Mouse (Mus musculus) hindbrain, postnatal 0 days (tissue): Measurements from ENCODE around the gene Srgap3. TPM values are rescaled to one million over a fixed set of nuclear protein-coding genes. Genes with fewer than 3 reads are reported as not detected.

ENCODE experiments used
- ATAC-seq: fragments of 200-750 bp; cut with Nextera tagmentation; 2 replicates; pipeline ENCODE4 v1.8.0; 2017; ENCODE audit warnings: mild to moderate bottlenecking, moderate TSS enrichment, moderate library complexity
- DNase-seq: peaks from one replicate; pipeline ENCODE4 v3.0.0-alpha.2; 2015; ENCODE audit warnings: low spot score
- H3K27ac ChIP-seq: fragments of 300-500 bp; sonication (generic); 2 replicates; pipeline ENCODE4 v1.5.1; 2014; ENCODE audit warnings: mild to moderate bottlenecking
- H3K27me3 ChIP-seq: fragments of 300-500 bp; sonication (generic); 2 replicates; pipeline ENCODE4 v1.6.1; 2014; ENCODE audit warnings: low read length, mixed read lengths; ENCODE audit not compliant: insufficient read depth
- H3K36me3 ChIP-seq: fragments of 300-500 bp; sonication (generic); 2 replicates; pipeline ENCODE4 v1.6.1; 2014; ENCODE audit warnings: low read length, mixed read lengths; ENCODE audit not compliant: insufficient read depth
- H3K4me1 ChIP-seq: fragments of 300-500 bp; sonication (generic); 2 replicates; pipeline ENCODE4 v1.6.1; 2014; ENCODE audit warnings: antibody characterized with exemption, low read length, mixed read lengths; ENCODE audit not compliant: insufficient read depth
- H3K4me2 ChIP-seq: fragments of 300-500 bp; sonication (generic); 2 replicates; pipeline ENCODE4 v1.6.1; 2014; ENCODE audit warnings: low read depth, mild to moderate bottlenecking, low read length, moderate library complexity, mixed read lengths
- H3K4me3 ChIP-seq: fragments of 300-500 bp; sonication (generic); 2 replicates; pipeline ENCODE4 v1.5.1; 2014; ENCODE audit warnings: low read length
- H3K9ac ChIP-seq: fragments of 300-500 bp; sonication (generic); replicated peaks from 2 replicates; pipeline ENCODE4 v1.6.1; 2014; ENCODE audit warnings: mild to moderate bottlenecking, low read length, moderate library complexity, mixed read lengths
- H3K9me3 ChIP-seq: fragments of 300-500 bp; sonication (generic); 2 replicates; pipeline ENCODE4 v1.6.1; 2016; ENCODE audit warnings: low read length, mixed read lengths
- CTCF ChIP-seq: IDR thresholded peaks from 2 replicates; pipeline ENCODE4 v1.5.1; 2016; ENCODE audit warnings: antibody characterized with exemption, control low read depth, low read depth
- WGBS: fragments of 180-500 bp; shearing (Covaris S2); extraction: QIAGEN DNeasy Blood & Tissue Kit; methylation state at CpG from one replicate; pipeline ENCODE4 v1.1.7; 2014; 5-methylcytosine and 5-hydroxymethylcytosine counted together
- polyA plus RNA-seq: library from polyadenylated mRNA; unstranded; fragments of >200 nt; fragmentation: Nextera tagmentation; extraction: Ambion mirVana; gene quantifications from 2 replicates; pipeline ENCODE4 v1.2.1, GENCODE M21; 2015
- total RNA-seq: library from RNA; depleted of rRNA; stranded (reverse); fragments of >200 nt; gene quantifications from 2 replicates; pipeline ENCODE4 v1.2.3, GENCODE M21; 2014

Srgap3 gene
- total and polyA plus RNA-seq, 2 experiments from 2014 or later, result 23.7 to 55.8 TPM

DNA sequence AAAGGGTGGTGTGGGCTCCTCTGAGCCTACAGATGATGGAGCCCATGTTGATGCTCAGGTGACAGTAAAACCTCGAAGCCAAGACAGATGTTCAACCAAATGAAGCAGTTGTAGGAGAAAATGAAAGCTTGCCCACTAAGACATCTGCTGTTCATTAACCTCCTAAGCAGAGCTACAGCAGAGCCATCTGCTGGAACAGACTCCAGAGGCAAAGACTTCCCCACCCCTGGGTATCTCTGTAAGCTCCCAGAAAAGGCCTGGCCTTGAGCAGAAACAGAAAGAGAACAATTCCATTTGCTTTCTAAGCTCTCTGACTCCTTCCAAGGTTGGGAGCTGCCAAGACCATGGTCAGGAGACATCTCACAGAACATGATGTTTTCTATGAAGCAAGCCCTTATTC is 47.4 kb downstream of the Srgap3 start:
- Histone ChIP-seq H3K27me3 (no peaks in the 10 kb centered on the region), H3K4me2 (no peak overlapping the region), H3K27ac (peak overlapping the region; percentile 59), H3K36me3 (no peaks in the 10 kb centered on the region), H3K9me3 (no peaks in the 10 kb centered on the region), H3K4me3 (no peak overlapping the region), H3K4me1 (peaks cover 49% of the 10 kb centered on the region), H3K9ac (no peak overlapping the region)
- ATAC-seq (no peak), DNase-seq (peak; percentile 59)
- WGBS, result 0% methylated on average over 1 of the region's 1 CpGs
- 0 out of 2 replicates have a peak, but pooled peaks have one; percentile 6 for TF ChIP-seq CTCF

DNA sequence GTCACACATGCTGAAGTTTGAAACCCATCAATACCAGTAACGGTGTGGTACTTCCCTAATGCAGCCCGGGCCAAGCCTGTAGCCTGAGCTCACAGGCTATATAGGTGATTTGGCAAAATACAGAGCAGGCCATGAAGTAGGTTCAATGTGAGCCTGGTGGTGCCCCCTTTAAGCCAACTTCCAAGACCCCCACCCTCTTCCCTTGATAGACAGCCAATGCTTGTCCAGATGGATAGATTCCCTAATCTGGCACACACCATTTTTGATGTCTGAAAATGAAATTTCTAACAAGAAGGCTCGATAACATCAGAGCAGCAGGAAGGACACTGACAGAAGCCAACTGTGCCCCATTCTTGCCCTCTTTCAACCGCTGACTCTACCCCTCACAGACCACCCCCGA is 47.8 kb downstream of the Srgap3 start:
- ATAC-seq (no peak), DNase-seq (no peak)
- Histone ChIP-seq H3K4me3 (no peak overlapping the region), H3K27ac (peak overlapping the region; percentile 59), H3K4me1 (peaks cover 49% of the 10 kb centered on the region), H3K27me3 (no peaks in the 10 kb centered on the region), H3K9ac (no peak overlapping the region), H3K4me2 (no peak overlapping the region), H3K9me3 (no peaks in the 10 kb centered on the region), H3K36me3 (no peaks in the 10 kb centered on the region)
- TF ChIP-seq CTCF, result no peak
- 35% methylated on average over 5 of the region's 5 CpGs for WGBS

DNA sequence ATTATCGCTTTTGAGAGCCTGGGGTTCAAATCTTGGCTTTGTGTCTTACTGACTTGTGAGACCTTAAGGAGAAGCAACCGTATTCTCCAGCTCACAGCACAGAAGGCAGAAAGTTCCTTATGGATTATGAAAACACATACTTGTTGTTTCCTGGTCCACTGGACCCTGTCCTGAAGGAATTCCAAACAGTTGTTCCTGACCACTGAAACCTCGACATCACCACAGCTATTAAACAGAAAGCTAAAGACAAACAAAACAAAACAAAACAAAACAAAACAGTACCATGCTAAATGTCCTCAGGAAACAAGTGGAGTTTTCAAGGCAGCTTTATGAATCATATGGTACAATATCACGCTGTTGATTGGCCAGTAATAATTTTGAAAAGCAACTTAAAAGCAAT is 48.6 kb downstream of the Srgap3 start:
- WGBS, result 47% methylated on average over 4 of the region's 4 CpGs
- ATAC-seq, result no peak

DNA sequence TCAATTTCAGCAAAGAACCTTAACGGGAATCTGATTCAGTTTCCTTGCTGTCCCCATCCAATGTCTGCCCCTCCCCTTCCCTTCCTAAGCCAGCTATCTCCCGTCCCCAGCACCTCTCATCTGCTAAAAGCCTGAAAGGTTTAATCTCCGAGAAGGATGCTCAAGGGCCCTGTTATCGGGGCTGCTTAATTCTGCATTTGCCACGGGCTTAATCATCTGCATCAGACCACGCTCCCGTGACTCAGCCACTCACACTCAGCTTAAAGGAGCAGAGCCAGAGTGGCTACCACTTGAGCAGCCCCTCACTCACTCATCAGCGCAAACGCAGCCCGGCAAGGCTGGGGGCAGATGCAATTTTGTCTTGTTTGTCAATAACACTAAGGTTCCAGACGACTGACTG is 50.7 kb downstream of the Srgap3 start:
- Histone ChIP-seq H3K9me3 (no peaks in the 10 kb centered on the region), H3K27ac (peak overlapping the region; percentile 32; the same call in 1 of the 2 replicates), H3K27me3 (no peaks in the 10 kb centered on the region), H3K4me1 (peaks cover 34% of the 10 kb centered on the region), H3K36me3 (no peaks in the 10 kb centered on the region), H3K4me3 (no peak overlapping the region), H3K9ac (no peak overlapping the region), H3K4me2 (0 out of 2 replicates have a peak overlapping the region, but pooled peaks have one; percentile 30)
- TF ChIP-seq CTCF, result no peak
- ATAC-seq (peak; percentile 65), DNase-seq (peak; percentile 68)
- WGBS, result 12% methylated on average over 11 of the region's 11 CpGs

More for the DNA sequence above, 48.6 kb downstream of the Srgap3 start:
- no peak overlapping the region for H3K27ac ChIP-seq
- H3K27me3 ChIP-seq, result no peaks in the 10 kb centered on the region
- H3K36me3 ChIP-seq, result no peaks in the 10 kb centered on the region
- H3K4me1 ChIP-seq, result peaks cover 42% of the 10 kb centered on the region
- no peak overlapping the region for H3K4me2 ChIP-seq
- H3K4me3 ChIP-seq, result no peak overlapping the region
- H3K9ac ChIP-seq, result no peak overlapping the region
- H3K9me3 ChIP-seq, result no peaks in the 10 kb centered on the region
- no peak for TF ChIP-seq CTCF
- DNase-seq, result no peak

DNA sequence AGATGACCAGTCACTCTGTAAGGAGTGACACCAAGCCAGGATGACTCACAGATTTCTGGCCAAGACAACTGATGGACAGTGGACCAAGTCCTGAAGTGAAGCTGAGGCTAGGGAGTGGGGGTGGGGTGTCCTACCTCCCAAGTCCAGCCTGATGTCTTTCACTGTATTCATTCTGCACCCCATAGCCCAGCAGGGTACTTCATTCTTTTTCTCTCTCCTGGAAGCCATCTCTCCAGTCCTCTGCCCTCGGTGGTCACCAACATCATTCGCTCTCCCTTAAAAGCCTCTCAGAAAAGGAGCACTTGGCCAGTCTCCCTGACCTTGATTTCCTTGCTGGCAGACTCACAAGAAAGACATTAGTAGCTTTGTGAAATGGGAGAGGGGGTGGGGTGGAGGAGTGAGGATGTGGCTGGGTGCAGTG is 56.7 kb downstream of the Srgap3 start:
- H3K9me3 ChIP-seq, result no peaks in the 10 kb centered on the region
- WGBS, result 35% methylated on average over 2 of the region's 2 CpGs
- TF ChIP-seq CTCF, result no peak
- no peak for DNase-seq
- no peak overlapping the region for H3K27ac ChIP-seq
- ATAC-seq, result no peak
- H3K4me2 ChIP-seq, result no peak overlapping the region
- H3K27me3 ChIP-seq, result no peaks in the 10 kb centered on the region
- no peaks in the 10 kb centered on the region for H3K36me3 ChIP-seq
- no peak overlapping the region for H3K4me3 ChIP-seq
- peaks cover 17% of the 10 kb centered on the region; the same call in 1 of the 2 replicates for H3K4me1 ChIP-seq
- no peak overlapping the region for H3K9ac ChIP-seq

DNA sequence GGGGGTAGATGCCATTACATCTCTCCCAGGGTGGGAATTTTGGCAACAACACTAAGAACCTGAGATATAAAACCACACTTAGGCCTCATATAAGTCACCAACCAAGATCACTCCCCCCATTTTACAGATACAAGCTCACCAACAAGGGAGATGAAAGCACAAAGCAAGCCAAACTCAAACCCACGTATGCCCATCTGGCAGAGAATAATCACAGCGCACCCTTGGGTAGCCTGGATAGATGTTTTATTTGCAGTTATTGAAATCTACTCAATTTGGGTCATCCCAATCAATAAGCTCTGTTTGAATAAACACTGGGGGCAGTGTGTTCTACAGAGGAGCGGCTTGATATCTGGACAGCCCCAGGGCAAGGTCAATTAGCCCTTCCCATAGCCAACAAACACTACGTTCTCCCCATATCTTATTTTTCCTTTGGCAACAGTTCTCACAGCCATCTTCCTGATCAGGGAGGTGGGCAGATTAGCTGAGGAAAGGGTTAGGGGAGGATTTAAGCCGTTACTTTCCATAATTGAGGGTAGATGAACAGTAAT is 63.4 kb downstream of the Srgap3 start:
- no peaks in the 10 kb centered on the region for H3K36me3 ChIP-seq
- no peak for TF ChIP-seq CTCF
- H3K9me3 ChIP-seq, result no peaks in the 10 kb centered on the region
- no peak for DNase-seq
- no peak overlapping the region for H3K9ac ChIP-seq
- H3K4me1 ChIP-seq, result peaks cover 35% of the 10 kb centered on the region
- WGBS, result 52% methylated on average over 5 of the region's 5 CpGs
- H3K4me2 ChIP-seq, result no peak overlapping the region
- no peak overlapping the region for H3K4me3 ChIP-seq
- no peak for ATAC-seq
- no peaks in the 10 kb centered on the region for H3K27me3 ChIP-seq
- H3K27ac ChIP-seq, result 0 out of 2 replicates have a peak overlapping the region, but pooled peaks have one; percentile 1

DNA sequence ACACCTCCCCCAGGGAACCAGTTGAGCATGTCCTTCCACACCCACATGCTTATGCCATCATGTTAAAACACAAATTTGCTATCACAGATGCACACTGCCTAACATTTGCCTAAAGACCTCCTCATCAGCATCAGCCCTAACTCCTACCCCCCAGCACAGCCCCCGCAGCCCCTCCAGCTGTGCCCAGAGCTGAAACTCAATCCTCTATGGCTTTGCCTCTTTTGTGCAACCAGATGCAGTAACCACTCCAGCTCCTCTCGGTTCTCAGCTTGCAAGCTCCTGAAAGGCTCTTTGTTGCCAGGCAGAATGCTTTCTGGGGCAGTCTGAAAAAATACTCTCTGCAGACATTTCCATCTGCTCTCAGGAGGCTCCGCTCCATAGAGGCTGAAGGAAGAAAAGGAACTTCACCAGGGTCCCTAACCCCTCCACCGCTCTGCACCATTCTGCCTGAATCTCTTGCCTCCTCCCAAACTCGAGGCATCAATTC is 67.0 kb downstream of the Srgap3 start:
- DNase-seq, result peak; percentile 80
- Histone ChIP-seq H3K4me3 (no peak overlapping the region), H3K9ac (peak overlapping the region; percentile 41; the same call in 1 of the 2 replicates), H3K9me3 (no peaks in the 10 kb centered on the region), H3K27me3 (no peaks in the 10 kb centered on the region), H3K4me2 (no peak overlapping the region), H3K4me1 (peaks cover 27% of the 10 kb centered on the region), H3K36me3 (no peaks in the 10 kb centered on the region), H3K27ac (peak overlapping the region; percentile 79)
- TF ChIP-seq CTCF, result no peak
- peak; percentile 87 for ATAC-seq
- 11% methylated on average over 5 of the region's 5 CpGs for WGBS
